Mouse (Mus musculus): Measurements from ENCODE around the gene Ubn1. TPM values are rescaled to one million over a fixed set of nuclear protein-coding genes. Genes with fewer than 3 reads are reported as not detected.

The Ubn1 gene
- 31.3 and 34.0 TPM in 2 replicates for total RNA-seq (2014; rRNA removed; ENCODE audit: low replicate concordance)
- 8.5 and 8.7 TPM in 2 replicates for polyA plus RNA-seq (2015; fragmentation: Nextera tagmentation; extraction: Ambion mirVana)

DNA sequence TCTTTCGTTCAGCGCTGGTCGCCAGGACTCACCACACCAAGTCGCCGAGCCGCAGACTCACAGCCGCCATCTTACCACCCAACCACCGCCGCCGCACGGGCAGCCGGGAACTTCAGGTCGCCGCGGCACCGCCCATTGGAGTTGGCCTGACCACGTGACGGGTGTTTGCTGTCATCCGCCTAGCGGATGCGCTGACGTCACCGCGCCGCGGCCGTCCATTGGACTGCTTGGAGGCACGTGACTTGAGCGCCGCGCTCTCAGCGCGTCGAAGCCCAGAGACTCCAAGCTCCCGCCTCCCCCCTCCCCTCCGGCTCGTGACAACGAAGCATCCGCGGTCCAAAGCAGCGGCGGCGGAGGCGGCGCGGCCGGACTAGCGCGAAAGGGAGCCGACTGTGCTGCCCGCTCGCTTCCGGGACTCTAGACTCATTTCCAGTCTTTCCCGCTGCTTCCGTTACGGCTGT, at the start of gene Ubn1, which contains the start of gene Glyr1:
Gene Ubn1, plus strand, starts transcription at position 284 of the 461 bp plus-strand sequence.
Gene Glyr1, minus strand, starts transcription at position 90 of the 461 bp plus-strand sequence.
- H3K27ac ChIP-seq (ENCODE audit: low read depth): peak within 1 kb of the TSS; percentile 99
- ATAC-seq (ENCODE audit: insufficient read depth, low read depth): peak; percentile 98
- no peaks in the 10 kb centered on the region for H3K27me3 ChIP-seq (ENCODE audit: control insufficient read depth, insufficient read depth, low read length)
- H3K4me1 ChIP-seq (ENCODE audit: control insufficient read depth, insufficient read depth): peaks cover 19% of the 10 kb centered on the region
- 2% methylated on average over 55 of the region's 56 CpGs for WGBS
- DNase-seq (ENCODE audit: low spot score): peak; percentile 98
- H3K9ac ChIP-seq (replicated peaks; ENCODE audit: low read depth, low read length): peak within 1 kb of the TSS; percentile 85
- no peak for TF ChIP-seq CTCF (IDR thresholded peaks at IDR 0.05; ENCODE audit: low read depth)
- peak; percentile 55; the same call in 1 of the 2 replicates for TF ChIP-seq EP300 (IDR thresholded peaks at IDR 0.05; ENCODE audit: low read depth)
- H3K9me3 ChIP-seq (replicated peaks; ENCODE audit: control insufficient read depth, low read length): no peaks in the 10 kb centered on the region
- H3K36me3 ChIP-seq (replicated peaks; ENCODE audit: control insufficient read depth, insufficient read depth, low read length): peaks cover 38% of the 10 kb centered on the region
- H3K4me2 ChIP-seq (ENCODE audit: low read depth, low read length): peak within 1 kb of the TSS; percentile 97
- peak within 1 kb of the TSS; percentile 79 for H3K4me3 ChIP-seq (ENCODE audit: low read depth, low read length)

GRCm38 (mm10) chr16:5000611-5001010, 49.2 kb upstream of the Ubn1 start:
- Histone ChIP-seq H3K36me3 (replicated peaks; ENCODE audit: control insufficient read depth, insufficient read depth, low read length) (no peaks in the 10 kb centered on the region), H3K27ac (ENCODE audit: low read depth) (no peak overlapping the region), H3K4me1 (ENCODE audit: control insufficient read depth, insufficient read depth) (peaks cover 6% of the 10 kb centered on the region; the same call in 1 of the 2 replicates), H3K4me2 (ENCODE audit: low read depth, low read length) (no peak overlapping the region), H3K27me3 (ENCODE audit: control insufficient read depth, insufficient read depth, low read length) (no peaks in the 10 kb centered on the region), H3K9me3 (replicated peaks; ENCODE audit: control insufficient read depth, low read length) (no peaks in the 10 kb centered on the region), H3K9ac (replicated peaks; ENCODE audit: low read depth, low read length) (no peak overlapping the region), H3K4me3 (ENCODE audit: low read depth, low read length) (no peak overlapping the region)
- DNase-seq (ENCODE audit: low spot score) (no peak), ATAC-seq (ENCODE audit: insufficient read depth, low read depth) (no peak)
- no peak for TF ChIP-seq EP300 (IDR thresholded peaks at IDR 0.05; ENCODE audit: low read depth)
- no peak for TF ChIP-seq CTCF (IDR thresholded peaks at IDR 0.05; ENCODE audit: low read depth)
- WGBS: 65% methylated on average over 3 of the region's 3 CpGs

DNA sequence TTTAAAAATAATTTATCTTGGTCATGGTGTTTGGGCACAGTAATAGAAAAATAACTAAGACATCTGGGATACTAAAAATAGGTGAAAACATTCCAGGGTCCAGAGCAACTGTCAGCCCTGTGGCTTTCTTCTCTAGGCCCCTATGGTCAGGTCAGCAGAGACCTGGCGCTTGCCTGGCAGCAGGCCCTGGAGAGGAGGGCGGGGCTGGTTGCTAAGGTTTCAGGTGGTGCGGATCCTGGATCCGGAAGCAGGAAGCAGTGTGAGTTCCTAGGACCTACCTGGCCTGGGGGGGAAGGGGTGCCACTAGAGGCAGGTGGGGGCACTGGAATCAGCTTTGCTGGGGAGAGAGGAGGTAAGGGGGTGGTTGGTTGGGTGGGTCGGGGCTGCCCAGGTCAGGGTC, 42.8 kb upstream of the Ubn1 start, which contains the start of gene Smim22:
Gene Smim22, plus strand, starts transcription at position 222 of the 400 bp plus-strand sequence.
- no peak for TF ChIP-seq CTCF (IDR thresholded peaks at IDR 0.05; ENCODE audit: low read depth)
- TF ChIP-seq EP300 (IDR thresholded peaks at IDR 0.05; ENCODE audit: low read depth): no peak
- no peaks in the 10 kb centered on the region for H3K27me3 ChIP-seq (ENCODE audit: control insufficient read depth, insufficient read depth, low read length)
- H3K9ac ChIP-seq (replicated peaks; ENCODE audit: low read depth, low read length): no peak within 1 kb of the TSS
- H3K4me3 ChIP-seq (ENCODE audit: low read depth, low read length): no peak within 1 kb of the TSS
- H3K4me2 ChIP-seq (ENCODE audit: low read depth, low read length): no peak within 1 kb of the TSS
- 0 out of 2 replicates have a peak, but pooled peaks cover 5% of the 10 kb centered on the region for H3K36me3 ChIP-seq (replicated peaks; ENCODE audit: control insufficient read depth, insufficient read depth, low read length)
- H3K4me1 ChIP-seq (ENCODE audit: control insufficient read depth, insufficient read depth): no peaks in the 10 kb centered on the region
- H3K9me3 ChIP-seq (replicated peaks; ENCODE audit: control insufficient read depth, low read length): no peaks in the 10 kb centered on the region
- ATAC-seq (ENCODE audit: insufficient read depth, low read depth): no peak
- no peak for DNase-seq (ENCODE audit: low spot score)
- H3K27ac ChIP-seq (ENCODE audit: low read depth): no peak within 1 kb of the TSS
- WGBS: 50% methylated on average over 5 of the region's 5 CpGs

GRCm38 (mm10) chr16:5007492-5007891, 42.4 kb upstream of the Ubn1 start:
- DNase-seq (ENCODE audit: low spot score): no peak
- Histone ChIP-seq H3K27ac (ENCODE audit: low read depth) (no peak overlapping the region), H3K36me3 (replicated peaks; ENCODE audit: control insufficient read depth, insufficient read depth, low read length) (0 out of 2 replicates have a peak, but pooled peaks cover 5% of the 10 kb centered on the region), H3K27me3 (ENCODE audit: control insufficient read depth, insufficient read depth, low read length) (no peaks in the 10 kb centered on the region), H3K4me1 (ENCODE audit: control insufficient read depth, insufficient read depth) (0 out of 2 replicates have a peak, but pooled peaks cover 3% of the 10 kb centered on the region), H3K4me3 (ENCODE audit: low read depth, low read length) (no peak overlapping the region), H3K9me3 (replicated peaks; ENCODE audit: control insufficient read depth, low read length) (no peaks in the 10 kb centered on the region), H3K4me2 (ENCODE audit: low read depth, low read length) (no peak overlapping the region), H3K9ac (replicated peaks; ENCODE audit: low read depth, low read length) (no peak overlapping the region)
- 72% methylated on average over 6 of the region's 6 CpGs for WGBS
- no peak for TF ChIP-seq EP300 (IDR thresholded peaks at IDR 0.05; ENCODE audit: low read depth)
- no peak for TF ChIP-seq CTCF (IDR thresholded peaks at IDR 0.05; ENCODE audit: low read depth)
- ATAC-seq (ENCODE audit: insufficient read depth, low read depth): no peak

DNA sequence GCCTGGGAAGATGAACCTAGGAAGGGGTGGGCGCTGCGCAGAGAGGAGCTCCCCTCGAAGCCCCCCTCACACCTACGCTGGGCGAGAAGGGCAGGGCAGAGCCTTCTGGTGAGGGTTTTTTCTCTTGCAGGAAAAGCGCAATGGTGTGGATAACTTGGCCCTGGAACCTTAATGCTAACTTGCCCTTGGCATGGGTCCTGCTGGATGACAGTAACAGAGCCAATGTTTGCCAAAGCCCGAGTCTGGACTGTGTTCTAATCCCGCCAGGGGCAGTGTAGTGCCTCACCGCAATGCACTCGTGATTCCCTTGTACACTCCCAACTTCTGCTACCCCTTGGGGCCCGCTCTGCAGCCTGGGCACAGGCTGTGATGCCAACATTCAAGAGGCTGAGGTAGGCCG, 41.8 kb upstream of the Ubn1 start:
- 84% methylated on average over 12 of the region's 12 CpGs for WGBS
- Histone ChIP-seq H3K4me1 (ENCODE audit: control insufficient read depth, insufficient read depth) (0 out of 2 replicates have a peak, but pooled peaks cover 6% of the 10 kb centered on the region), H3K4me3 (ENCODE audit: low read depth, low read length) (no peak overlapping the region), H3K27me3 (ENCODE audit: control insufficient read depth, insufficient read depth, low read length) (no peaks in the 10 kb centered on the region), H3K9me3 (replicated peaks; ENCODE audit: control insufficient read depth, low read length) (no peaks in the 10 kb centered on the region), H3K27ac (ENCODE audit: low read depth) (no peak overlapping the region), H3K9ac (replicated peaks; ENCODE audit: low read depth, low read length) (no peak overlapping the region), H3K36me3 (replicated peaks; ENCODE audit: control insufficient read depth, insufficient read depth, low read length) (0 out of 2 replicates have a peak, but pooled peaks cover 5% of the 10 kb centered on the region), H3K4me2 (ENCODE audit: low read depth, low read length) (no peak overlapping the region)
- ATAC-seq (ENCODE audit: insufficient read depth, low read depth) (no peak), DNase-seq (ENCODE audit: low spot score) (no peak)
- TF ChIP-seq EP300 (IDR thresholded peaks at IDR 0.05; ENCODE audit: low read depth) (no peak), CTCF (IDR thresholded peaks at IDR 0.05; ENCODE audit: low read depth) (no peak)

Measured in heart, postnatal 0 days (tissue).